Mouse (Mus musculus): ENCODE results near the gene Fam71e1. TPM values are rescaled to one million over a fixed set of nuclear protein-coding genes. Genes with fewer than 3 reads are reported as not detected.
A peak's percentile ranks its signal among the peaks of the same experiment; 100 is the strongest.

Fam71e1 gene
- total RNA-seq, 1 experiment from 2014 or later: not detected

DNA sequence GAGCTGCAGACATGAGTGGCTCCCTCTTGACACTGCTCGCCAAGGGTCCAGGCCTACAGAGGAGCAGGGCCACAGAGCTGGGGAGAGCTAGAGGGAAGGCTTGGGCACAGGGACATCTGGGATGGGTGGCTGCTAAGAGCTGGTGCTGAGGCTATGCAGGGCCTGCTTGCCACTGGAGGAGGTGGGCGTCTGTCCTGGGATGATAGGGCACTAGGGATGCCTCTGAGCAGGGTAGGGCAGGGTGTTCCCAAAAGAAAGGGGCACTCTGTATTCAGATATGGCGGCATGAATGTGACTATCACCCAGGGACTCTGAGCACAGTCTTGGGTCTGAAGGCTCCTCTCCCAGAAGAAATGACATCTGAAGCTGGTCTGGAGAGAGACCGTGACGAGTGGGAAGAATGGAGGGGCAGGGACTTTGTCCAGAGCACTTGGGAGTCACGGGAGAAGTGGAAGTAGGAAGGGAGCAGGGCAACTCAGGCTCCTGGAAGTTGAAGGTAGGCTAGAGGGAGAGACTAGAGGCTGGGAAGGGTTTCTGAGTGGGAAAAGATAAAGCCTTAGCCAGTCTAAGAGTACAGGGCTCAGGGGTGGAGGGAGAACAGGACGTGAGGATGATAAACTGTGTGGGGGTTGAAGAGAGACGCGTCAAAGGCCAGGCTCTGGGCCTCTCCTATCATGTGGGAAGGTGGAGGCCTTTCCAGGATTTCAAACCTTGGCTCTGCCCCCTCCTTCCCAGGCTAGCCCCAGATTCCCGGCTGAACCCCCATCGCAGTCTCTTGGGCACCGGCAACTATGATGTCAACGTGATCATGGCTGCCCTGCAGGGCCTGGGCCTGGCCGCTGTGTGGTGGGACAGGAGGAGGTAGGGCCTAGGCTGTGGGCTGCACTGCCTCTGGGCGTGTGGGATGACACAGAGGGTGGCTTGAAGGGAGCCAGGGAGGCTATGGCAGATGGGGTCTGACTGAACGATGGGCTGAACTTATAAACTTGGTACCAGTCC, 26.4 kb upstream of the Fam71e1 start:
- ATAC-seq (replicated peaks in 1 of 2; ENCODE audit: insufficient read depth in 1 of 2, low FRiP score in 2 of 2, low TSS enrichment in 1 of 2, low read depth in 1 of 2, poor library complexity in 2 of 2, severe bottlenecking in 2 of 2): no peak

DNA sequence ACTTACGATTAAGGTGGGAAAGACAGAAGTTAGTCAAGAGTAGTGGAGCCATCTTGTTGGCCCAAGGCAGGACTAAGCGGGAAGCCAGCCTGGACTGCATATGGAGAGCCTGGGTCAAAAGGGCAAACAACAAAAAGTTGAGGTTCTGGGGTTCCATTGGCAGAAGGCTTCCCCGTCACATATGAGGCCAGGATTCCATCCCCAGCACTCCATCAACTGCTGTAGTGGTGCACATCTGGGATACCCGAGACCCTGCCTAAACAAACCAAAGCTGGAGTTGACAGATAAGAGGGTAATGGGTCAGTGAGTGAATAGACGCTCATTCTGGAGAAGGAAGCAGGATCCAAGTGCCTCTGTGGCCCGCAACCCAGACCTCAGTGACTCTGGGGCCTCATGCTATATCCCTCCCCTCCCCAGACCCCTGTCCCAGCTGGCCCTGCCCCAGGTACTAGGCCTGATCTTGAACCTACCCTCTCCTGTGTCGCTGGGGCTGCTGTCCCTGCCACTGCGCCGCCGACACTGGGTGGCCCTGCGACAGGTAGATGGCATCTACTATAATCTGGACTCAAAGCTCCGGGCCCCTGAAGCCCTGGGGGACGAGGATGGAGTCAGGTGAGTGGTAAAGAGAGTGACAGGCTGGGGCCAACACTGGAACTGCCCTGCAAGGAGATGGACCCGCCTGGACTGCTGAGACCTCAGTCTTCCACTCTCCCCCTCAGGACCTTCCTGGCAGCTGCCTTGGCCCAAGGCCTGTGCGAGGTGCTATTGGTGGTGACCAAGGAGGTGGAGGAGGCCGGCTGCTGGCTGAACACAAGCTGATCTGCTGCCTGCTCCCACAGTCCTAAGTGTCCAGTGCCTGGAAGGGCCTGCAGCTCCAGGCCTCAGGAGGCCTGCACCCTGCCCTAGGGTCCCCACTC, 25.4 kb upstream of the Fam71e1 start:
- ATAC-seq (replicated peaks in 1 of 2; ENCODE audit: insufficient read depth in 1 of 2, low FRiP score in 2 of 2, low TSS enrichment in 1 of 2, low read depth in 1 of 2, poor library complexity in 2 of 2, severe bottlenecking in 2 of 2): no peak

DNA sequence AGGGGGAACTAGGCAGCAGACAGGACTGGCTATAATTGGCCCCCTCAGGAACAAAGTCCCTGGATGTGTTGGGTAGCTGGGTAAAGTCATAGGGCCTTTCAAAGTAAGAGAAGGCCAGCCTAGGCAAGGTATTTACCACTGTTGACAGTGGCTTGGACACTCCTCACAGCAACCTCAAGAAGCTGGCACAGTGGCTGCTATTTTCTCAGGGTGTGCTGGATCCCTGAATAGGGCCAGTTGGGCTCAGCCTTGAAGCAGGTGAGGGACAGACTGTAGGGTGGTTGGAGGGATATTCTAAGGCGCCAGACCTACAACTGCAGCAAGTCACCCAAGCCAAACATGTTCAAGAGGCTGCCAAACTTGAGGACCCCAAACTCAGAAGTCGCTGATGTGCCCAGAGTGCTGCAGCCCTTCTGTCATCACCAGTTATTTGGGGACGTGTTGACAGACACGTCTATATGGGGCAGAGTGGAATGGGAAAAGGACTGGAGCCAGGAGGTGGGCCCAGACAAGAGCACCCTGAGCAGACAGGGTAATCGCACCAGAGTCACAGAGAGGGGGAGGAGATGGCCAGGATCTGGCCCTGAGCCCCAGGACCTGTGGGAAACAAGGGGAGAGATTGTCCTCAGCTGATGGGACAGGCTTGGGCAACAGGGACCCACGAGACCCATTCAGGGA, 24.4 kb upstream of the Fam71e1 start:
- ATAC-seq (replicated peaks in 1 of 2; ENCODE audit: insufficient read depth in 1 of 2, low FRiP score in 2 of 2, low TSS enrichment in 1 of 2, low read depth in 1 of 2, poor library complexity in 2 of 2, severe bottlenecking in 2 of 2): no peak

DNA sequence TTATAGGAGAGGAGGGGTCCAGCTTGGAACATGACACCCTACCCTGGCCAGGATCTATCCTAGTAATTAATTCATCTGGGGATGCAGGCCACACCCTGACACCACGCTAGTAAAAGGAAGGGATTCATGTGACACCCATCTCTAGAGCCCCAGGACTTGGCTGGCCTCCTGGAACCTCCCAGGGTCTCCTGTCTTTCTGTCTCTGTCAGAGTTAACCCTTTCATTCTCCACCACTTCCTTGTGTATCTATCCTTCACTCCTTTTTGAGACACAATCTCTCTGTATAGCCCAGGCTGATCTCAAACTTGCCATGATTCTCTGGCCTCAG, 23.9 kb upstream of the Fam71e1 start:
- no peak for ATAC-seq (replicated peaks in 1 of 2; ENCODE audit: insufficient read depth in 1 of 2, low FRiP score in 2 of 2, low TSS enrichment in 1 of 2, low read depth in 1 of 2, poor library complexity in 2 of 2, severe bottlenecking in 2 of 2)

DNA sequence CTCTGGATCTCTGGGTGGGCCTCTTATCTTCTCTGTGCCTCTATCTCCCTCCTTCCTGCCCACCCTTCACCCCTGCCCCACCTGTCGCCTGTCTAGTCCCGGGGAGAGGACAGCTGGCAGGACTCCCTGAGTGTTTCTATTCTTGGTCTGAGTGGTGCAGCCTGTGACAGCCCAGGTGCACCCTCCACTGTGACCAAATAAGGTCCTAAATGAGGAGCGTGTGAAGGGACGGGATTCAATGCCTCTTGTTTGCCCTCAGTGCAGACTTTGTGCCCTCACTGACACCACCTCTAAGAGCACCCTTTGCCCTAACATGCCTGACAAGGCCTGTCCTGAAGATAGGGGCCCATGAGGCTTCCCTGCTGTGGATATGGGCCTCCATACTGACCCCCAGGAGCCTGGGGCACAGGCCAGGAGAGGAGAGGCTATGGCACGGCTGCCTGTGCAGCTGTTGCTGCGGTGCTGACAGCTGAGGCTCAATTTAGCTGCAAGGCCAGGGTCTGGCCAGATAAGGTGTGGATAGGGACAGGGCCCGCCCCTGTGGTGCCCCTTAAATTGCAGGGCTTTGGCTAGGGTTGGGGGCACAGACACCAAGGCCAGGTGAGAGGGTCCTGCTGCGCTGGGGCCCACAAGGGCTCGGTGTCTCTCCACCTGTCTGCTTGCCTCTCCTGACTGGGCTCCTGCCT, 23.3 kb upstream of the Fam71e1 start:
- ATAC-seq (replicated peaks in 1 of 2; ENCODE audit: insufficient read depth in 1 of 2, low FRiP score in 2 of 2, low TSS enrichment in 1 of 2, low read depth in 1 of 2, poor library complexity in 2 of 2, severe bottlenecking in 2 of 2): no peak

DNA sequence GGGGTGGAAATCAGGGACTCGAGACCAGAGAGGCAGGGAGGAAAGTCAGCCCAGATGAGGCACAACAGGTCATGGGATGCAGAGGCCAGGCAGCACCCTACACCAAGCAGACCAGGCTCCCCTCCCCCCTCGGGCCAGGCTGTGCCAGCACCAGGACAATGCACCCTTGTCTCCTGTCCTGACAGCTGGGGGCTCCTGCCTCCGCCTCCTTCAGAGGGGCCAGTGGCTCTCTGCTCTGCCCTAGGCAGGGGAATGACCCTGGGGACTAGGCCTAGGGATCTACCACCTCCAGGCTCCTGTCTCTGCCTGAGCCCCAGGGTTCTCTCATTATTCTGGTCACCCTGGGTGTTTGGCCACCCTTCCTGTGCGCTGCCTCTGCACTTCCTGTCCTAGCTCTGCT, 22.0 kb upstream of the Fam71e1 start:
- no peak for ATAC-seq (replicated peaks in 1 of 2; ENCODE audit: insufficient read depth in 1 of 2, low FRiP score in 2 of 2, low TSS enrichment in 1 of 2, low read depth in 1 of 2, poor library complexity in 2 of 2, severe bottlenecking in 2 of 2)

DNA sequence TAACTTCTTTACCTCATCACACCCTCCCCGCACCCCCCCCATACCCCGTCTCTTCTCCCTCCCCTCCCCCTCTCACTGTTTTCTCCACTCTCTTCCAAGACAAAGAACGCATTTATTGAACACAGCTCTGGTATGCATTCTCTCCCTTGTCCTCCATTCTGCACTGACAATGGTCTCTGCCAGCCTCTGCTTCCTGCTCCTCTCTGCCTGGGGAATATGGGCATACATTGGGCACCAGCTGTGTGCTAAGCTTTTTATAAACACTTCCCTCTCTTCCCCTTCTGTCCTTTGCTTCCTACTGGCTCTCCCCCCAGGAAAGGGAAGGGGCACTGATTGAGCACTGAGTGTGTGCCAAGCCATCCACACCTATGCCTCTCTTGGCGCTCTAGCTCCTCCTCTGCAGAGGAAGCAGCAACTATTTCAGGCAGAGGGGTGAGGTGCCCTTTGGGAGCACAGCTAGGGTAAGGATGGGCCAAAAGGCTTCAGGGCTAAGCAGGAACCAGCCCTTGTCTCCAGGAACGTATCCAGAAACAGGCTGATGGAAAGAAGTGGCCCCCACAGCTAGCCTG, 21.3 kb upstream of the Fam71e1 start:
- ATAC-seq (replicated peaks in 1 of 2; ENCODE audit: insufficient read depth in 1 of 2, low FRiP score in 2 of 2, low TSS enrichment in 1 of 2, low read depth in 1 of 2, poor library complexity in 2 of 2, severe bottlenecking in 2 of 2): no peak

DNA sequence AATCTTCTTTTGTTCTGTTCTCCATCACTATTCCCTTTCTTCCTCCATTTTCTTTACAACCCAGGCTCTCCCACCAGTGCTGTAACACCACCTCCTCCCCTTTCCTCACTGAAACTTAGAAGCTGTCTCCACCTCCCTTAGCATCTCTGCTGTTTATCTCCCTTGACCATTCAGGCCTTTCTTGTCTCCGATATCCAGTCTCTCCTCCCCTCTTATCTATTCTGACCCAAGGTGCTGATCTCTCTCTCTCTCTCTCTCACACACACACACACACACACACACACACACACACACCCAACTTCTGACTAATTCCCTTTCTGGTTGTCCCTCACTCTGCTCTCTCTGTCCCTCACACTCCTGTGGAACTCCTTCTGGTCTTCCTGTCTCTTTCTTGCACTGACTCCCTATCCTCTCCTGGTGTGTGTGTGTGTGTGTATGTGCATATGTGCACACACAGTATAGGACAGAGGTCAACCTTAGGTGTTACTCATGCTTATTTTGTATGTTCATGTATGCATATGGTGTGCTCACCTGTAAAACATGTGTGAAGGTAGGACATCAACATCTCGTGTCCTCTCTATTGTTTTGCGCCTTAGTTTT, 13.4 kb upstream of the Fam71e1 start:
- ATAC-seq (replicated peaks in 1 of 2; ENCODE audit: insufficient read depth in 1 of 2, low FRiP score in 2 of 2, low TSS enrichment in 1 of 2, low read depth in 1 of 2, poor library complexity in 2 of 2, severe bottlenecking in 2 of 2): no peak

DNA sequence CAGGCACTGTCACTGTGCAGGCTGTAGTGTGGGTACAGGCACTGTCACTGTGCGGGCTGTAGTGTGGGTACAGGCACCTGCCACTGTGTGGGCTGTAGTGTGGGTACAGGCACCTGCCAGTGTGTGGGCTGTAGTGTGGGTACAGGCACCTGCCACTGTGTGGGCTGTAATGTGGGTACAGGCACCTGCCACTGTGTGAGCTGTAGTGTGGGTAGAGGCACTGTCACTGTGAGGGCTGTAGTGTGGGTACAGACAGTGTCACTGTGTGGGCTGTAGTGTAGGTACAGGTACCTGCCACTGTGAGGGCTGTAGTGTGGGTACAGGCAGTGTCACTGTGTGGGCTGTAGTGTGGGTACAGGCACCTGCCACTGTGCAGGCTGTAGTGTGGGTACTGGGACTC, 12.3 kb upstream of the Fam71e1 start:
- no peak for ATAC-seq (replicated peaks in 1 of 2; ENCODE audit: insufficient read depth in 1 of 2, low FRiP score in 2 of 2, low TSS enrichment in 1 of 2, low read depth in 1 of 2, poor library complexity in 2 of 2, severe bottlenecking in 2 of 2)

DNA sequence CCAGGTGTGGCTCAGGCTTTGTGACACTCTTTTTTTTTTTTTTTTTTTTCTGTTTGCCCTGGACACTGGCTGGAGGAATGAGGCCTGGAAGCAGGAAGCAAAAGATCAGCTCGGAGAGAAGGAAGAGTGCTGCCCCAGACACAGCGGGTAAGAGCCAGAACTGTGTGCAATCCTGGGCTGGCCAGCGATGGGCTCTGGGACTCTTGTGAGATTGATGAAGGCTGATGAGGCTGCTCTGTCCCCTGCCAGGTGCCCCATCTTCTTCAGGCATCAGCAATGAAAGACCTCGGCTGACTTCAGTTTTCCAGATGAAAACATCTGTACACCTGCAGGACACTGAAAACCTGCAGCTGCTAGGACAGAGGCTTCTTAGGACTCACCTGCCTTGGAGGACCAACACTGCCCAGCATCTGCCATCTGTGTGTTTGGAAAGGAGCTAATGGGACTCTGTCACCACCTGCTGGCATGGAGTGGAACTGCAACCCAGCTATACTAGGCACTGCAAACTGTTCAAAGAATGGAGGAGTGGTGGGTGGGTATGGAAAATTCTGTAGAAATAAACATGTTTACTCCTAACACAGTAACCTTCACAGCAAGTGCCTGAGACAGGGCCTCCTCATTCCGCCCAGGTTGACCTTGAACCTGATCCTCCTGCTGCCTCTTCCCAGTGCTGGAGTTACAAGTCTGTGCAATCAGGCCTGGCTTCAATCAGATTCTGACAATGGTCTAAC, 11.4 kb upstream of the Fam71e1 start:
- ATAC-seq (replicated peaks in 1 of 2; ENCODE audit: insufficient read depth in 1 of 2, low FRiP score in 2 of 2, low TSS enrichment in 1 of 2, low read depth in 1 of 2, poor library complexity in 2 of 2, severe bottlenecking in 2 of 2): peak; percentile 72 to 73

DNA sequence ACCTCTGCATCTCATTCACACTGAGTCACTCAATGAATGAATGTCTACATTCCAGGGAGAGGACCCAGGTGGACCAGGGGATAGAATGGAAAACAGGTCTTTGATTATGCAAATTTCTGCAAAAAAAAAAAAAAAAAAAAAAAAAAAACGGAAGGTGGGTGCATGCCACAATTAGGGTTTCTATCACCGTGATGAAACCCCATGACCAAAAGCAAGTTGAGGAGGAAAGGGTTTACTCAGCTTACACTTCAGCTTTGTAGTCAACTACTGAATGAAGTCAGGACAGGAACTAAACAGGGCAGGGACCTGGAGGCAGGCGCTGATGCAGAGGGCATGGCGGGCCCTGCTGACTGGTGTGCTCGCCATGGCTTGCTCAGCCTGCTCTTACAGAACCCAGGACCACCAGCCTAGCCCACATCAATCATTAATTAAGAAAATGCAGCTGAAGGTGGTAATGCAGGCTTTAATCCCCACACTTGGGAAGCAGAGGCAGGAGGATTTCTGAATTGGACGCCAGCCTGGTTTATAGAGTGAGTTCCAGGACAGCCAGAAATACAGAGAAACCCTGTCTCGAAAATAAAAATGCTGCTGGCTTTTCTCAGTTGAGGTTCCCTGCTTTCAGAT, 10.7 kb upstream of the Fam71e1 start:
- ATAC-seq (replicated peaks in 1 of 2; ENCODE audit: insufficient read depth in 1 of 2, low FRiP score in 2 of 2, low TSS enrichment in 1 of 2, low read depth in 1 of 2, poor library complexity in 2 of 2, severe bottlenecking in 2 of 2): no peak

DNA sequence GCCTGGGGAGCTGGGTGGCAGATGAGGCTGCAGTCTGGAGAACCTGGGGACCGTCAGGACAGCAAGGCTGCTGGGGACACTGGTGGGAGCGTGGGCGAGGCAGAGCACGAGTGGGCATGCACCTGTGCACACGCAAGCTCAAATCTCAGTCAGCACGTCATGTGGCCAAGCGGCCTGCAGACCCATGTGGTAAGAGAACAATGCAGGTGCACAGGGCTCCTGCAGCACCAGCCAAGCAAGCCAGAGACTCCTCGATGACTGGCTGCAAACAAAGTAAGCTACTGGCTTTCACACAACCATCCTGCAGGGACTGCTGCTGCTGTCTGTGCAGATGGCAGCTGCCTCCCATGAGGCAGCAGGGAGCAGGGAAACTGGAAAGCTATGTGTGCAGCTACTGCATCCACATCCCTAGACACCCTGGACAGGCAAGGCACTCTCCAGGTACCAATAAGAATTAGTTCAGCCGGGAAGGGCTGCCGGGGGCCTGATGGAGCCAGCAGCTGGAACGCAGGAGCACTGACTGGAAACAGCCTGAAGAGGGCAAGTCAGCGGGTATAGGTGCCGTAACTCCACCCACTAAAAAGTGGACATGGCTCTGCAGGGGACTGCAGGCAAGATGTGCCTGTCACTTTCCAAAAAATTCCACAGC, 9.3 kb upstream of the Fam71e1 start:
- ATAC-seq (replicated peaks in 1 of 2; ENCODE audit: insufficient read depth in 1 of 2, low FRiP score in 2 of 2, low TSS enrichment in 1 of 2, low read depth in 1 of 2, poor library complexity in 2 of 2, severe bottlenecking in 2 of 2): no peak

DNA sequence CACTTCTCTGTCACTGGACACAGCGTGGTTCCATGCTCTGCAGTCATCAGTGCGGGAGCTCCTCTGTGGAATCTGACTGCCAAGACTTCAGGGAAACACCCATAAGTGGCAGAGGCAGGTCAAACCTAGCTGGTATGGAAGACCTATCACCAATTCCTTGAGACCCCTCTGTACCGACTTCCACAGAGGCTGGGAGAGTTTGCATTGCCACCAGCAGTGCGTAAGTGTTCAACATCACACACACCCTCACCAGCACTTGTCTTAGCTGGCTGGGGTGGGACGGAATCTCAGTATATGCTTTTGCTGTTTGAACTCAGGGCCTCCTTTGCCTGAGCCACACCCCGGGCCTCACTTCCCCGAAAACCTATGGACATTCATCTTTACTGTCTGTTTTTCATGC, 8.4 kb upstream of the Fam71e1 start:
- ATAC-seq (replicated peaks in 1 of 2; ENCODE audit: insufficient read depth in 1 of 2, low FRiP score in 2 of 2, low TSS enrichment in 1 of 2, low read depth in 1 of 2, poor library complexity in 2 of 2, severe bottlenecking in 2 of 2): no peak

DNA sequence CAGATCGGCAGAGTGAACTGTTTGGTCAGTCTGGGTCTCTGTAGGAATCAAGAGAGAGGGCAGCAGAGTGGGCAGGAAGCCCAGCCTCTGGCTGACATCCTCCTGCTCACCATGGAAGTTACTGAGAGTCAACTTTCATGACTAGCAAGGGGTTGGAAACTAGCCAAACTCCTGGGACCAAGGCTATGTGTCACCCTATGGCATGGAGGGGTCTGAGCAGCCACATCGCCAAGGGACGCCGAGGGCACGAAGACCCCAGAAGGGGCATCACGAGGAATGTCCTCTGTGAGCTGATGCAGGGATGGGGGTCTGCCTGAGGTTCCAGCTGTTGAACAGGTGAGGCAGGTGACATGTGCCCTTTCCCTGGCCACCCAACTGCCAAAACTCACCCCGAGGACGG, 7.8 kb upstream of the Fam71e1 start:
- no peak for ATAC-seq (replicated peaks in 1 of 2; ENCODE audit: insufficient read depth in 1 of 2, low FRiP score in 2 of 2, low TSS enrichment in 1 of 2, low read depth in 1 of 2, poor library complexity in 2 of 2, severe bottlenecking in 2 of 2)

DNA sequence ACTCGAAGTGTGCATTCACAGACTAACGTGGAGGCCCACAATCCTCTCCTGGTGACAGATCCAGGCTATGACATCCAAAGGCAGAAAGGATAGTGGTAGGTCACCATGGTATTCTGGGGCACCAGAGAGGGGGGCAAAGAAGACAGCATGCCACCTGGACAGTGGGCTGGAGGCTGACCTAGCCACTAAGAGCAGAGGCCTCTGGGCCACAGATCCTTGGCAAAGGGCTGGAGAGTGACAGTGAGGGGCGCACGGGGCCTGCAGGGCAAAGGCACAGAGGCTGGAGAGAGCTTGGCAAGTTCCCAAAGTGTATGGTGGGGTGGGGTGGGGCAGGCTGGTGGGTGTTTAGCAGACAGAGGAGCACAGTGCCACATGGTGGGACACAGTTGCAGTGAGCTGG, 6.1 kb upstream of the Fam71e1 start:
- ATAC-seq (replicated peaks in 1 of 2; ENCODE audit: insufficient read depth in 1 of 2, low FRiP score in 2 of 2, low TSS enrichment in 1 of 2, low read depth in 1 of 2, poor library complexity in 2 of 2, severe bottlenecking in 2 of 2): no peak

Measured in hematopoietic stem cell, adult 5-6 weeks (primary cell).